Mouse (Mus musculus): Measurements from ENCODE around the gene Ets2. TPM values are rescaled to one million over a fixed set of nuclear protein-coding genes. Genes with fewer than 3 reads are reported as not detected.

The Ets2 gene
- polyA plus RNA-seq, 1 experiment from 2014 or later = 74.7 TPM

DNA sequence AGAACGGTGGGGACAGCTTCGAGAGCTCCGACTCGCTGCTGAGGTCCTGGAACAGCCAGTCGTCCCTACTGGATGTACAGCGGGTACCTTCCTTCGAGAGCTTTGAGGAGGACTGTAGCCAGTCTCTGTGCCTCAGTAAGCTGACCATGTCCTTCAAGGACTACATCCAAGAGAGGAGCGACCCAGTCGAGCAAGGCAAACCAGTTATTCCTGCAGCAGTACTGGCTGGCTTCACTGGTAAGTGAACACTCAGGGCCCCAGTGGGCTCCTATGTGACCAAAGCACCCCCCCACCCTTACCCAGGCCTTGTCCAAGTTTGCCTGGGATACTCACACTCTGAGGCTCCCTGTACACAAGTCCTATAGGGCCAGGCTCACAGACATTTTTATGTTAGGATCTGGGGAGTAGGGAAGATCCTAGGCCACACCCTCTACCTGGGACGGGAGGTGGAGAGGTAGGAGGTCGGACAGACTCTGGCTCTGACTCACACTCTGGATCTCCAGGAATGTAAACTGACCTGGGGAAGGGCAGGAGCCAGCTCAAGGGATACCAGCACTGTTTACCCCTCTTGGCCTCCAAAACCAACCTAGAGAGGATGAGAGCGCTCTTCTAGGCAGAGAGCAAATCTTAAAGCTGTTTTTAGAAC lies 14.3 kb downstream of the Ets2 start:
- WGBS = 89% methylated on average over 12 of the region's 12 CpGs
- Histone ChIP-seq H3K4me3 (no peak overlapping the region), H3K36me3 (peaks cover 91% of the 10 kb centered on the region), H3K4me2 (no peak overlapping the region), H3K27me3 (no peaks in the 10 kb centered on the region), H3K27ac (no peak overlapping the region), H3K9ac (no peak overlapping the region), H3K4me1 (peaks cover 5% of the 10 kb centered on the region; the same call in 1 of the 2 replicates), H3K9me3 (peaks cover 1% of the 10 kb centered on the region; the same call in 1 of the 2 replicates)
- ATAC-seq (ENCODE audit: insufficient number of reproducible peaks, insufficient read depth, low FRiP score, low TSS enrichment, low read depth) = no peak

DNA sequence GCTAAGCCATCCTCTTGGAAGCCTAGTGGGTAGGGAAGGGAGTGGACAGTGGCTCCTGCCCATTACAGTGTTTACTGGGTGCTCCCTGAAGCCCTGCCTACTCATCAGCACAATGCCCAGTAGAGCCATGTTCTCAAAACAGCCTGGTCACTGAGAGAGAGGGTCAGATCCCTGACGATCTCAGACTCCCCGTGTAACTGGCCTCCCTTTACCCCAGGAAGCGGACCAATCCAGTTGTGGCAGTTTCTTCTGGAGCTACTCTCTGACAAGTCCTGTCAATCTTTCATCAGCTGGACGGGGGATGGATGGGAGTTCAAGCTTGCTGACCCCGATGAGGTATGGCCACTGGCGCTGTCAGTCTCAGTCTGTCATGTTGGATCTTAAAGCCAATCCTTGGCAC lies 15.8 kb downstream of the Ets2 start:
- Histone ChIP-seq H3K27me3 (no peaks in the 10 kb centered on the region), H3K4me2 (no peak overlapping the region), H3K36me3 (peaks cover 84% of the 10 kb centered on the region), H3K27ac (no peak overlapping the region), H3K4me1 (peaks cover 5% of the 10 kb centered on the region; the same call in 1 of the 2 replicates), H3K4me3 (no peak overlapping the region), H3K9ac (no peak overlapping the region), H3K9me3 (peaks cover 5% of the 10 kb centered on the region; the same call in 1 of the 2 replicates)
- WGBS = 96% methylated on average over 6 of the region's 6 CpGs
- no peak for ATAC-seq (ENCODE audit: insufficient number of reproducible peaks, insufficient read depth, low FRiP score, low TSS enrichment, low read depth)

DNA sequence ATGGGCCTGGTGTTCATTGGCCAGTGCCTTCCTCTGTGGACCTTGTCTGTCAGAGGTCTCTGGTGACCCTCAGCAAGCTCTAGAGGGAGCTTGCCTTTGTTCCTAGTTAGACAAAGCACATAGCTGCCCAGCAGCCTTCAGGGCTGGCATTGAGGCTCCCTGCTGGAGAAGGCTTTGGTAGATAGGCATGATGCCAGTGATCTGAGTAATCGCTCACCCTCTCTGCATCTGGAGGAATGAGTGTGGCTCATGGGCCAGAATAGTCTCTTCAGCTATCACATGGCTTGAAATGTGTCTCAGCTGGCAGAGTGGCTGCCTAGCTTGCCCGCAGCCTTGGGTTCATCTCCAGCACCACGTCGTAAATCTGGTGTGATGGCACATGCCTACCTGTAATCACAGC lies 16.2 kb downstream of the Ets2 start:
- H3K4me3 ChIP-seq = no peak overlapping the region
- H3K27me3 ChIP-seq = no peaks in the 10 kb centered on the region
- H3K36me3 ChIP-seq = peaks cover 83% of the 10 kb centered on the region
- peaks cover 5% of the 10 kb centered on the region; the same call in 1 of the 2 replicates for H3K9me3 ChIP-seq
- H3K4me1 ChIP-seq = peaks cover 5% of the 10 kb centered on the region; the same call in 1 of the 2 replicates
- no peak overlapping the region for H3K27ac ChIP-seq
- no peak for ATAC-seq (ENCODE audit: insufficient number of reproducible peaks, insufficient read depth, low FRiP score, low TSS enrichment, low read depth)
- H3K9ac ChIP-seq = no peak overlapping the region
- H3K4me2 ChIP-seq = no peak overlapping the region
- WGBS = 96% methylated on average over 4 of the region's 4 CpGs

DNA sequence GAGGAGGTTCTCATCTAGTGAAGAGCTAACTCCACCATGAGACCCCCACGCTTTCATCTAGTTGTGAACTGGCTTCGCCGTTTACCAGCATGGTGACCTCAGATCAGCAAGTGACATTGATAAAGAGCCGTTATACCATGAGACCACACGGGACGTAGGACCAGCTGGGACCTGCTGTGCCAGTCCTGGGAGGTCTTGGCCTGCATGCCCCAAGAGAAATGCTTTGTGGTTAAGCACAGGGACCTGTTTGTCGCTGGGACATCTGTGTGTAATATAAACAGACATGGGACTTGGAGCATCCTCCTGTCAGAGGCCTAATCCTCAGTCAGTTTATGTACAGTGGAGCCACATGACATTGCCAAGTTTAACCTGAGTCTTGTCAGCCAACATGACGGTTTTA lies 18.7 kb downstream of the Ets2 start:
- Histone ChIP-seq H3K4me3 (no peak overlapping the region), H3K9me3 (peaks cover 5% of the 10 kb centered on the region; the same call in 1 of the 2 replicates), H3K27me3 (no peaks in the 10 kb centered on the region), H3K4me1 (peaks cover 5% of the 10 kb centered on the region; the same call in 1 of the 2 replicates), H3K36me3 (peaks cover 63% of the 10 kb centered on the region), H3K27ac (peak overlapping the region; percentile 66; the same call in 1 of the 2 replicates), H3K9ac (no peak overlapping the region), H3K4me2 (no peak overlapping the region)
- ATAC-seq (ENCODE audit: insufficient number of reproducible peaks, insufficient read depth, low FRiP score, low TSS enrichment, low read depth) = no peak
- 92% methylated on average over 8 of the region's 8 CpGs for WGBS

DNA sequence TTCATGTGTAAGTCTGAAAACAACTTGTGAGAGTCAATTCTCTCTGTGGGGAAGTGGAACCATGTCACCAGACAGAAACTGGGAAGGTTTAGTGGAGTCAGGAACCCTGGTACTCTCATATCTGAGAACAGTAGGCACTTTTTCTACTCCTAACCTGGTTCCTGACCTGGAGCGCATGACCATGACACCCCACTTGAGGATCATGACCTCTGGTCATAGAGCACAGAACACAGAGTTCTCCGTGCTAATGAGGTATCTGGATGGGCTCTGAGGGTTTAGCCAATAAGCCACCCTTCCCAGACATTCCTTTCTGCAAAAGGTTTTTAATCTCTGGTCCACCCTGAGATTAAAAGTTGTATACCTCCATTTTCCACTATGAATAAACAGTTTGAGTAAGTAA lies 22.4 kb downstream of the Ets2 start:
- 81% methylated on average over 2 of the region's 2 CpGs for WGBS

DNA sequence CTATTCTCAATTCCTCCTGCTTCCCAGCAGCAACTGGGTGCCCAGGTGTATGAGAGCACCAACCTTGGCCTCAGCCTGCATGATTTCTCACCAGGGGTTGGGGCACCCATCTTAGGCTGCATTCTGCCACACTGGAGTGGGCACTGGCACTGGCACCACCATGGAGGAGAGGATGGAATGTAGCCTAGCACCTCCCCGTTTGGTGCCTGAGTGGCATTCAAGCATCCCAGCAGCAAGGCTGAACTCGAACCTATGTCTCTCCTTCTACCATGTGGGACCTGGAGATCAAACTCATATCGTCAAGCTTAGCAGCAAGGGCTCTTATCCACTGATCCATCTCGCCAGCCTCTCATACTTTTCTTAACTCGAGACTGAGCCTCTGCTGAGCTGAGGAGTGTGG lies 22.9 kb downstream of the Ets2 start:
- no peak overlapping the region for H3K9ac ChIP-seq
- no peak overlapping the region for H3K4me3 ChIP-seq
- H3K4me1 ChIP-seq = peaks cover 13% of the 10 kb centered on the region
- 79% methylated on average over 5 of the region's 5 CpGs for WGBS
- H3K4me2 ChIP-seq = no peak overlapping the region
- no peak overlapping the region for H3K27ac ChIP-seq
- peaks cover 5% of the 10 kb centered on the region; the same call in 1 of the 2 replicates for H3K9me3 ChIP-seq
- peaks cover 21% of the 10 kb centered on the region for H3K36me3 ChIP-seq
- no peaks in the 10 kb centered on the region for H3K27me3 ChIP-seq
- ATAC-seq (ENCODE audit: insufficient number of reproducible peaks, insufficient read depth, low FRiP score, low TSS enrichment, low read depth) = no peak

More for the DNA sequence above, 22.4 kb downstream of the Ets2 start:
- no peak for ATAC-seq (ENCODE audit: insufficient number of reproducible peaks, insufficient read depth, low FRiP score, low TSS enrichment, low read depth)
- H3K4me2 ChIP-seq = no peak overlapping the region
- H3K27ac ChIP-seq = no peak overlapping the region
- H3K4me3 ChIP-seq = no peak overlapping the region
- H3K9me3 ChIP-seq = peaks cover 5% of the 10 kb centered on the region; the same call in 1 of the 2 replicates
- H3K36me3 ChIP-seq = peaks cover 27% of the 10 kb centered on the region
- peaks cover 8% of the 10 kb centered on the region for H3K4me1 ChIP-seq
- H3K9ac ChIP-seq = no peak overlapping the region
- no peaks in the 10 kb centered on the region for H3K27me3 ChIP-seq

DNA sequence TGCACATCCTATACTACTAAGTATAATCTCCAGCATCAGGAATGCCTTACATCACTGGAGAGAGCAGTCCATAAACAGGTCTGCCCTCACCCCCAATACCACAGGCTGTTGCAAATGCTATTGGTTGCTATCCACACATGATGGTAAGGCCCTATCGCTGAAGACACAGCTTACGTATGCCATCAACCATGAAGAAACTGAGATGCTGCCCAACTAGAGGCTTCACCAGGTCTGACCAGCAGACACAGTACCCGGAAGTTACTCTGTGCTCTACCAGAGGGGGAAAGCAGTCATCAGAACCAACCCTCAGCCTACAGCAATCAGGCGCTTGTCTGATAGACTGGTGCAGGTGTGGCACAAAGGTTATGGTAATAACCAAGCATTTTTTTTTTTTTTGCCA lies 24.9 kb downstream of the Ets2 start:
- peaks cover 16% of the 10 kb centered on the region for H3K4me1 ChIP-seq
- H3K27me3 ChIP-seq = no peaks in the 10 kb centered on the region
- H3K4me3 ChIP-seq = no peak overlapping the region
- no peak for ATAC-seq (ENCODE audit: insufficient number of reproducible peaks, insufficient read depth, low FRiP score, low TSS enrichment, low read depth)
- H3K36me3 ChIP-seq = peaks cover 2% of the 10 kb centered on the region; the same call in 1 of the 2 replicates
- whole genome bisulfite sequencing = 94% methylated on average over 4 of the region's 4 CpGs
- no peak overlapping the region for H3K9ac ChIP-seq
- no peak overlapping the region for H3K27ac ChIP-seq
- H3K4me2 ChIP-seq = no peak overlapping the region
- no peaks in the 10 kb centered on the region for H3K9me3 ChIP-seq

DNA sequence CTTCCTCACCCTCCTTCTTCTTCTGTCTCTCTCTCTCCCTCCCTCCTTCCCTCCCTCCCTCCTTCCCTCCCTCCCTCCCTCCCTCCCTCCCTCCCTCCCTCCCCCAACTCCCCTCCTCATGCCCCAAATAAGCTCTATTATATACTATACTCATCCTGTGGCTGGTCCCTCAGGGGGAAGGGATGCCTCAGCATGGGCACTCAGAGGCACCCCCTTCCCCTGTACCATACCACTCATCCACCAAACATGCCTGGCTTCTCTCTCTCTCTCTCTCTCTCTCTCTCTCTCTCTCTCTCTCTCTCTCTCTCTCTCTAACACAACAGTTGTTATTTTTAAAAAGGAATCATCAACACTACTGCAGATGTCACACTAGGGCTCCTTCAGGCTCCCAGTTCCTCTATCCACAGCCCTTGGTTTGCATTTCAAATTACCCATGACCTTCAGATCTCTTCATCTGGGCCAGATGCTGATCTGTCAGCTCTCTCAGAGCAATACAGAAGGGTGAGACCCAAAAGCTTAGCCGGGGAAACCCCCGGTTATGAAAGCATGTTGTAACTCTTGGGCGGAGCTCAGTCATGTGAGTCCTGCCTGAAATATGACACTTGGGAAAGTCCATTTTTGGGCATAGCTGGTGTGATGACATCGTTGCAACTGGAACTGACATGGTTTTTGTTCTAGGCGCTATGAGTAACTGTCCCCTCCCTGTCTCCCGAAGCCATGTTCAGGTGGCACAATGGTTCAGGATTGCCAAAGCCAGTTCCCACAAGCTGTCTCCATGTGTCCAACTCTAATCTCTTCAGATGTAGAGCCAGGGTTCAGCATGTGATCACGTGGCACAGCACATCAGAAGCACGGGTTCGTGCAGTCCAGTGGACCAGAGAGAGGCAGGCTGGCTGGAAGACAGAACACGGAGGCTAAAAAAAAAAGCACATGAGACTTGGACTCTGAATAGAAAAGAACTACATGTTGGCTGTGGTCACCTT lies 26.9 kb downstream of the Ets2 start:
- peaks cover 16% of the 10 kb centered on the region for H3K4me1 ChIP-seq
- H3K4me3 ChIP-seq = no peak overlapping the region
- no peaks in the 10 kb centered on the region for H3K9me3 ChIP-seq
- H3K4me2 ChIP-seq = no peak overlapping the region
- no peak overlapping the region for H3K9ac ChIP-seq
- 54% methylated on average over 10 of the region's 10 CpGs for WGBS
- no peaks in the 10 kb centered on the region for H3K36me3 ChIP-seq
- H3K27ac ChIP-seq = no peak overlapping the region
- ATAC-seq (ENCODE audit: insufficient number of reproducible peaks, insufficient read depth, low FRiP score, low TSS enrichment, low read depth) = no peak
- no peaks in the 10 kb centered on the region for H3K27me3 ChIP-seq

DNA sequence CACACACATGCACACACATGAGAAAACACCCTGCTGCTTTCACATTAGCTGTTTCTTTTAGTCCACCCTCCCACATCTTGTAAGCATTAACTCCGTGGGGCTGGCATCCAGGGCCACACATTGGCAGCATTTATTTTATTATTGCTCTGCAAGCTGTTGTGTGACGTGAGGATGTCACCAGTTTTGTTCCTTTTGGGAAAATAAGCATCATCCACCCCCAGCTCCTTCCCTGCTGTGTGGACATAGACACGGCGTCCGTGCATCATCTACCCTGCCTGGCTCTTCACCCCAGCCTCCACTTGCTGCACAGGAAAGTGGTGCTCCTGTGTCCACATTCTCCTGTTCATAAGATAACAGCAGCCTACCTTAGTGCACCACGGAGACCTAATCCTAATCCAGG lies 27.9 kb downstream of the Ets2 start:
- Histone ChIP-seq H3K9me3 (no peaks in the 10 kb centered on the region), H3K4me1 (peaks cover 16% of the 10 kb centered on the region), H3K4me3 (no peak overlapping the region), H3K27ac (no peak overlapping the region; the same call in 1 of the 2 replicates), H3K4me2 (no peak overlapping the region), H3K36me3 (no peaks in the 10 kb centered on the region), H3K27me3 (no peaks in the 10 kb centered on the region), H3K9ac (no peak overlapping the region)
- WGBS = 58% methylated on average over 6 of the region's 6 CpGs
- ATAC-seq (ENCODE audit: insufficient number of reproducible peaks, insufficient read depth, low FRiP score, low TSS enrichment, low read depth) = 0 out of 2 replicates have a peak, but pooled peaks have one; percentile 32

DNA sequence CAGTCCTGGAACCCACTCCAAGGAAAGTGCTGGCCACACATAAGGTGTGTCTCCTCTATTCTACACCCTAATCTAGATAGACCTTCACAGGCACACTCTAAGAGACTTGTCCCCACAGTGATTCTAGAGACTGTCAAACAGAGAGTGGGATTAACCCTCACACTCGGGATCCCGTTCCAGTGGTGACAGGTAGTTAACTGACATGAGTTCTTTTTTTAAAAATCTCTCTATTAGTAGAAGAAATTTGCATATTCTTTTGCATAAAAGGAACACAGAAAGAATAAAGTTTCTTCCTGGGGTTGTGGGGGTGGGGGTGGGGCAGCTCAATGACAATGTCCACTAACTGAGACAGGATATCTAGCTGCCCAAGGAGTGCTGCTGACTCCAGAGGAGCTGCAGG lies 32.9 kb downstream of the Ets2 start:
- WGBS = 69% methylated on average over 2 of the region's 2 CpGs
- H3K27me3 ChIP-seq = no peaks in the 10 kb centered on the region
- no peaks in the 10 kb centered on the region for H3K9me3 ChIP-seq
- H3K27ac ChIP-seq = no peak overlapping the region
- no peak overlapping the region for H3K9ac ChIP-seq
- no peak overlapping the region for H3K4me3 ChIP-seq
- no peak for ATAC-seq (ENCODE audit: insufficient number of reproducible peaks, insufficient read depth, low FRiP score, low TSS enrichment, low read depth)
- no peak overlapping the region for H3K4me2 ChIP-seq
- no peaks in the 10 kb centered on the region for H3K36me3 ChIP-seq
- peaks cover 8% of the 10 kb centered on the region for H3K4me1 ChIP-seq

DNA sequence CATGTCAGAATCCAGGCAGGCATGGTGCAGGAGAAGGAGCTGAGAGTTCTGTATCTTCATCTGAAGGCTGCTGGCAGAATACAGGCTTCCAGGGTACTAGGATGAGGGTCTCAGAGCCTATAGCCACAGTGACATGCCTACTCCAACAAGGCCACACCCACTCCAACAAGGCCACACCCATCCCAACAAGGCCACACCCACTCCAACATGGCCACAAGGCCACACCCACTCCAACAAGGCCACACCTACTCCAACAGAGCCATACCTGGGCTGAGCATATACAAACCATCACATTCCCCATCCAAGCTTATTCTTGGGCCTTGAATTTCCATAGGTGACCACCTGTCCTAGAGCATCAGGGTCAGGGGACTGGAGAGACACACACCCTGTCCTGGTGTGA lies 34.2 kb downstream of the Ets2 start:
- no peak overlapping the region for H3K4me2 ChIP-seq
- H3K9ac ChIP-seq = no peak overlapping the region
- H3K4me3 ChIP-seq = no peak overlapping the region
- no peak overlapping the region for H3K27ac ChIP-seq
- peaks cover 12% of the 10 kb centered on the region for H3K4me1 ChIP-seq
- H3K36me3 ChIP-seq = no peaks in the 10 kb centered on the region
- no peaks in the 10 kb centered on the region for H3K27me3 ChIP-seq
- no peaks in the 10 kb centered on the region for H3K9me3 ChIP-seq
- peak; percentile 56; the same call in 1 of the 2 replicates for ATAC-seq (ENCODE audit: insufficient number of reproducible peaks, insufficient read depth, low FRiP score, low TSS enrichment, low read depth)
